Mouse (Mus musculus): Measurements from ENCODE around the gene Isoc2a.

DNA sequence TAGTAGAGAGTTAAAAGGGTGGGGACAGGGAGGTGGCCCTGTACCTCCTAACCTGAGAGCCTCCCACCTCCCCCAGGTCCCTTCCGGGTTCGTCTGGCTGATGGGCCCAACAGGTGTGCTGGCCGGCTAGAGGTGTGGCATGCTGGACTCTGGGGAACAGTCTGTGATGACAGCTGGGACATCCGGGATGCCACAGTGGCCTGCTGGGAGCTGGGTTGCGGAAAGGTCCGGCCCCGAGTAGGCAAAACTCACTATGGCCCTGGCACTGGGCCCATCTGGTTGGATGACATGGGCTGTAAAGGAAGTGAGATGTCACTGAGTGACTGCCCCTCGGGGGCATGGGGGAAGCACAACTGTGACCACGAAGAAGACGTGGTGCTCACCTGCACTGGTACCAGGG is 59.9 kb downstream of the Isoc2a start:
- no peak for TF ChIP-seq CTCF (IDR thresholded peaks at IDR 0.05; ENCODE audit: control insufficient read depth, insufficient read depth, insufficient replicate concordance, low read depth, low read length)
- TF ChIP-seq POLR2A (IDR thresholded peaks at IDR 0.05; ENCODE audit: control insufficient read depth, low read depth, low read length), result no peak

All from testis, adult 2 months (tissue).